Mouse (Mus musculus) stomach, embryonic 14.5 days (tissue): ENCODE measurements around the gene Lingo1. TPM values are rescaled to one million over a fixed set of nuclear protein-coding genes. Genes with fewer than 3 reads are reported as not detected.

ENCODE experiments used
- ATAC-seq: fragments of 200-750 bp; cut with Nextera tagmentation; 2 replicates; pipeline ENCODE4 v1.8.0; 2017; ENCODE audit warnings: low read depth, moderate TSS enrichment; ENCODE audit not compliant: insufficient number of reproducible peaks, insufficient read depth, low FRiP score
- H3K27ac ChIP-seq: fragments of 300-500 bp; sonication (generic); 2 replicates; pipeline ENCODE4 v1.5.1; 2014; ENCODE audit warnings: mild to moderate bottlenecking, low read length, moderate library complexity, mixed read lengths
- H3K27me3 ChIP-seq: fragments of 300-500 bp; sonication (generic); 2 replicates; pipeline ENCODE4 v1.6.1; 2014; ENCODE audit warnings: low read length, control low read depth, mixed read lengths; ENCODE audit not compliant: control insufficient read depth, insufficient read depth
- H3K36me3 ChIP-seq: fragments of 300-500 bp; sonication (generic); 2 replicates; pipeline ENCODE4 v1.6.1; 2014; ENCODE audit warnings: mild to moderate bottlenecking, control low read depth, low read length, moderate library complexity, mixed read lengths; ENCODE audit not compliant: control insufficient read depth, insufficient read depth
- H3K4me1 ChIP-seq: fragments of 300-500 bp; sonication (generic); 2 replicates; pipeline ENCODE4 v1.6.1; 2014; ENCODE audit warnings: low read length, control low read depth, mixed read lengths; ENCODE audit not compliant: control insufficient read depth, insufficient read depth
- H3K4me2 ChIP-seq: fragments of 300-500 bp; sonication (generic); replicated peaks from 2 replicates; pipeline ENCODE4 v1.6.1; 2014; ENCODE audit warnings: low read depth, low read length, control low read depth
- H3K4me3 ChIP-seq: fragments of 300-500 bp; sonication (generic); 2 replicates; pipeline ENCODE4 v1.5.1; 2014; ENCODE audit warnings: low read depth, low read length, control low read depth
- H3K9ac ChIP-seq: fragments of 300-500 bp; sonication (generic); replicated peaks from 2 replicates; pipeline ENCODE4 v1.6.1; 2014; ENCODE audit warnings: low read depth, mild to moderate bottlenecking, control low read depth, low read length, moderate library complexity, mixed read lengths
- H3K9me3 ChIP-seq: fragments of 300-500 bp; sonication (generic); 2 replicates; pipeline ENCODE4 v1.6.1; 2016; ENCODE audit warnings: low read depth, low read length, control low read depth; ENCODE audit not compliant: control insufficient read depth
- WGBS: fragments of 180-500 bp; shearing (Covaris S2); extraction: QIAGEN DNeasy Blood & Tissue Kit; methylation state at CpG from one replicate; pipeline ENCODE4 v1.1.7; 2014; 5-methylcytosine and 5-hydroxymethylcytosine counted together
- polyA plus RNA-seq: library from polyadenylated mRNA; unstranded; fragments of >200 nt; fragmentation: Nextera tagmentation; extraction: Ambion mirVana; gene quantifications from 2 replicates; pipeline ENCODE4 v1.2.1, GENCODE M21; 2014

The Lingo1 gene
- polyA plus RNA-seq, 1 experiment from 2014 or later, result 3.0 TPM

- no peak overlapping the region for H3K4me3 ChIP-seq
- ATAC-seq, result no peak
- no peak overlapping the region for H3K9ac ChIP-seq
- H3K9me3 ChIP-seq, result no peaks in the 10 kb centered on the region
- no peak overlapping the region for H3K27ac ChIP-seq
- H3K36me3 ChIP-seq, result no peaks in the 10 kb centered on the region
- no peak overlapping the region for H3K4me2 ChIP-seq
- H3K27me3 ChIP-seq, result no peaks in the 10 kb centered on the region
- peaks cover 4% of the 10 kb centered on the region; the same call in 1 of the 2 replicates for H3K4me1 ChIP-seq
- WGBS, result 28% methylated on average over 5 of the region's 5 CpGs
These were observed 186.8 kb downstream of the Lingo1 start for GRCm38 (mm10) chr9:56609486-56609885.

- Histone ChIP-seq H3K9me3 (no peaks in the 10 kb centered on the region), H3K9ac (no peak overlapping the region), H3K4me1 (peaks cover 4% of the 10 kb centered on the region; the same call in 1 of the 2 replicates), H3K27me3 (no peaks in the 10 kb centered on the region), H3K4me2 (no peak overlapping the region), H3K36me3 (no peaks in the 10 kb centered on the region), H3K27ac (no peak overlapping the region), H3K4me3 (no peak overlapping the region)
- ATAC-seq, result no peak
- WGBS, result 25% methylated on average over 11 of the region's 11 CpGs
These were observed 187.4 kb downstream of the Lingo1 start for GRCm38 (mm10) chr9:56608691-56609351.

GRCm38 (mm10) chr9:56606082-56606740, 190.1 kb downstream of the Lingo1 start:
- no peak overlapping the region for H3K9ac ChIP-seq
- 62% methylated on average over 16 of the region's 16 CpGs for WGBS
- ATAC-seq, result no peak
- H3K4me3 ChIP-seq, result no peak overlapping the region
- H3K4me1 ChIP-seq, result peaks cover 4% of the 10 kb centered on the region; the same call in 1 of the 2 replicates
- H3K9me3 ChIP-seq, result no peaks in the 10 kb centered on the region
- no peaks in the 10 kb centered on the region for H3K36me3 ChIP-seq
- H3K4me2 ChIP-seq, result no peak overlapping the region
- no peak overlapping the region for H3K27ac ChIP-seq
- no peaks in the 10 kb centered on the region for H3K27me3 ChIP-seq

- no peak for ATAC-seq
- no peak overlapping the region for H3K4me2 ChIP-seq
- H3K4me3 ChIP-seq, result no peak overlapping the region
- H3K36me3 ChIP-seq, result no peaks in the 10 kb centered on the region
- H3K27me3 ChIP-seq, result no peaks in the 10 kb centered on the region
- no peak overlapping the region for H3K27ac ChIP-seq
- H3K4me1 ChIP-seq, result peaks cover 4% of the 10 kb centered on the region; the same call in 1 of the 2 replicates
- H3K9ac ChIP-seq, result no peak overlapping the region
- H3K9me3 ChIP-seq, result no peaks in the 10 kb centered on the region
These were observed 190.8 kb downstream of the Lingo1 start for GRCm38 (mm10) chr9:56605443-56605806.

- Histone ChIP-seq H3K27ac (no peak overlapping the region), H3K4me1 (peaks cover 4% of the 10 kb centered on the region; the same call in 1 of the 2 replicates), H3K36me3 (no peaks in the 10 kb centered on the region), H3K9ac (no peak overlapping the region), H3K4me3 (no peak overlapping the region), H3K9me3 (no peaks in the 10 kb centered on the region), H3K4me2 (no peak overlapping the region), H3K27me3 (no peaks in the 10 kb centered on the region)
- 31% methylated on average over 12 of the region's 12 CpGs for WGBS
- ATAC-seq, result no peak
These were observed 191.3 kb downstream of the Lingo1 start for GRCm38 (mm10) chr9:56604797-56605442.

GRCm38 (mm10) chr9:56600655-56601054, 195.6 kb downstream of the Lingo1 start:
- Histone ChIP-seq H3K4me1 (peaks cover 4% of the 10 kb centered on the region; the same call in 1 of the 2 replicates), H3K27me3 (no peaks in the 10 kb centered on the region), H3K9me3 (no peaks in the 10 kb centered on the region), H3K36me3 (no peaks in the 10 kb centered on the region), H3K4me2 (no peak overlapping the region), H3K9ac (no peak overlapping the region), H3K27ac (no peak overlapping the region), H3K4me3 (no peak overlapping the region)
- no peak for ATAC-seq
- 59% methylated on average over 11 of the region's 11 CpGs for WGBS

- Histone ChIP-seq H3K4me1 (no peaks in the 10 kb centered on the region), H3K36me3 (no peaks in the 10 kb centered on the region), H3K27me3 (no peaks in the 10 kb centered on the region), H3K4me2 (no peak overlapping the region), H3K9ac (no peak overlapping the region), H3K27ac (no peak overlapping the region), H3K9me3 (no peaks in the 10 kb centered on the region), H3K4me3 (no peak overlapping the region)
- ATAC-seq, result no peak
- 84% methylated on average over 7 of the region's 7 CpGs for WGBS
These were observed 203.6 kb downstream of the Lingo1 start for GRCm38 (mm10) chr9:56592639-56593038.

GRCm38 (mm10) chr9:56591248-56591888, 204.9 kb downstream of the Lingo1 start:
- Histone ChIP-seq H3K9me3 (no peaks in the 10 kb centered on the region), H3K4me1 (no peaks in the 10 kb centered on the region), H3K4me3 (no peak overlapping the region), H3K4me2 (no peak overlapping the region), H3K27ac (no peak overlapping the region), H3K36me3 (no peaks in the 10 kb centered on the region), H3K27me3 (no peaks in the 10 kb centered on the region), H3K9ac (no peak overlapping the region)
- 66% methylated on average over 8 of the region's 8 CpGs for WGBS
- no peak for ATAC-seq
